In genomic region chr19:34607237-34608051, GRCm38 (mm10) we compare ENCODE assay signal across 10 mouse cellular contexts. TPM values are rescaled to one million over a fixed set of nuclear protein-coding genes. Genes with fewer than 3 reads are reported as not detected.
DNase-seq lines count a peak whose midpoint lies in the region; ATAC-seq and TF ChIP-seq lines count a peak whose summit lies in the region.
"Not testable (repeated sequence)": the region's sequence is repeated elsewhere in the genome, so short reads cannot be mapped to it uniquely, and the experiment has no call there.
"Had no signal": no experiment of that assay in that cellular context is flagged by ENCODE, and none has a peak within 500 bp of the region (broad histone marks: within the 10 kb centered on the region; RNA-seq: fewer than 3 reads in every experiment).

TSS of gene Ifit3b (plus strand) at chr19:34607970.

- TF ChIP-seq CTCF in layer of hippocampus, adult 2 months (conservative IDR thresholded peaks at IDR 0.05): not testable (repeated sequence)

- ATAC-seq in embryonic facial prominence, embryonic 14.5 days (ENCODE audit: low read depth): peak; percentile 62
- peak; percentile 55; the same call in 1 of the 2 replicates for ATAC-seq in intestine, embryonic 14.5 days (replicated peaks; ENCODE audit: low FRiP score, low TSS enrichment, low read depth)
- ATAC-seq in neural tube, embryonic 15.5 days (ENCODE audit: low FRiP score): peak; percentile 76

- not testable (repeated sequence) for H3K4me2 ChIP-seq in embryonic facial prominence, embryonic 14.5 days (ENCODE audit: low read depth, low read length); intestine, embryonic 14.5 days (ENCODE audit: low read length); neural tube, embryonic 15.5 days

- not testable (repeated sequence) for H3K27ac ChIP-seq in embryonic facial prominence, embryonic 14.5 days (replicated peaks; ENCODE audit: low read depth, low read length); intestine, embryonic 14.5 days (ENCODE audit: low read depth); neural tube, embryonic 15.5 days (replicated peaks)
- peak within 1 kb of the TSS; percentile 80 for H3K27ac ChIP-seq in layer of hippocampus, adult 2 months

- H3K36me3 ChIP-seq in embryonic facial prominence, embryonic 14.5 days (ENCODE audit: control insufficient read depth, insufficient read depth, low read length); intestine, embryonic 14.5 days (ENCODE audit: control insufficient read depth, insufficient read depth, low read length); neural tube, embryonic 15.5 days: not testable (repeated sequence)

- H3K27me3 ChIP-seq in embryonic facial prominence, embryonic 14.5 days (replicated peaks; ENCODE audit: control insufficient read depth, insufficient read depth, low read length); intestine, embryonic 14.5 days (replicated peaks; ENCODE audit: control insufficient read depth, insufficient read depth, low read length); neural tube, embryonic 15.5 days (replicated peaks): not testable (repeated sequence)

- DNase-seq in adrenal gland, adult 2 months: peak; percentile 69
- peak; percentile 76 for DNase-seq in embryonic facial prominence, embryonic 14.5 days (ENCODE audit: low spot score)
- DNase-seq in heart, adult 9 months (ENCODE audit: low spot score in 2 of 2): peak; percentile 77 to 83
- DNase-seq in intestine, embryonic 14.5 days (ENCODE audit: low spot score); layer of hippocampus, adult 2 months (ENCODE audit: low spot score in 2 of 2): not testable (repeated sequence)
- peak; percentile 35 for DNase-seq in lung, postnatal 10 days
- DNase-seq in yolk sac, embryonic 10.5 days (ENCODE audit: low spot score): peak; percentile 50

- H3K9me3 ChIP-seq in embryonic facial prominence, embryonic 14.5 days (ENCODE audit: control insufficient read depth, low read length); intestine, embryonic 14.5 days (ENCODE audit: control insufficient read depth, low read length); neural tube, embryonic 15.5 days (replicated peaks): not testable (repeated sequence)

- not testable (repeated sequence) for H3K9ac ChIP-seq in embryonic facial prominence, embryonic 14.5 days (ENCODE audit: low read depth, low read length); intestine, embryonic 14.5 days (ENCODE audit: low read length); neural tube, embryonic 15.5 days (replicated peaks)

- H3K4me3 ChIP-seq in embryonic facial prominence, embryonic 14.5 days (ENCODE audit: low read depth, low read length); intestine, embryonic 14.5 days (ENCODE audit: low read depth, low read length); layer of hippocampus, adult 2 months; neural tube, embryonic 15.5 days (replicated peaks): not testable (repeated sequence)

- not testable (repeated sequence) for H3K4me1 ChIP-seq in embryonic facial prominence, embryonic 14.5 days (ENCODE audit: control insufficient read depth, insufficient read depth, low read length); intestine, embryonic 14.5 days (replicated peaks; ENCODE audit: control insufficient read depth, insufficient read depth, low read length); neural tube, embryonic 15.5 days

- WGBS in embryonic facial prominence, embryonic 14.5 days: 31% methylated on average over 4 of the region's 4 CpGs
- WGBS in intestine, embryonic 14.5 days: 31% methylated on average over 4 of the region's 4 CpGs
- WGBS in neural tube, embryonic 15.5 days: 61% methylated on average over 4 of the region's 4 CpGs

RNA-seq across cellular contexts. Expression of gene Ifit3b, which starts in this region (rescaled TPM):
- total RNA-seq in adrenal gland, adult 2 months (2021): 1 to 10 TPM; 2.4 to 3.4 TPM
- 0.44 and 0.78 TPM in 2 replicates for polyA plus RNA-seq in adrenal gland, adult 2 months (2012; rRNA removed)
- not detected in 2 replicates for polyA plus RNA-seq in embryonic facial prominence, embryonic 14.5 days (2014; fragmentation: Nextera tagmentation; extraction: Ambion mirVana)
- 0.11 and 0.15 TPM in 2 replicates for polyA plus RNA-seq in intestine, embryonic 14.5 days (2014; fragmentation: Nextera tagmentation; extraction: Ambion mirVana)
- 1 to 10 TPM; 1.0 to 1.7 TPM for total RNA-seq in layer of hippocampus, adult 2 months (2021)
- 0.51 and 0.59 TPM in 2 replicates for polyA plus RNA-seq in neural tube, embryonic 15.5 days (2015; fragmentation: Nextera tagmentation; extraction: Ambion mirVana)
- polyA plus RNA-seq: forebrain, embryonic 10.5 days; hindbrain, embryonic 10.5 days had no signal

Comparison
In these comparisons a context has a peak if more than half of its experiments do, and no peak if none do; other contexts are left out.
1. Peak in DNase-seq and ATAC-seq in embryonic facial prominence, embryonic 14.5 days; RNA of the gene not detected or under 1 TPM.
2. Peak in ATAC-seq in intestine, embryonic 14.5 days; RNA of the gene not detected or under 1 TPM.
3. Peak in ATAC-seq in neural tube, embryonic 15.5 days; RNA of the gene not detected or under 1 TPM.